Mouse (Mus musculus) yolk sac, embryonic 10.5 days (tissue): Measurements from ENCODE around the gene Gclc.
A peak's percentile ranks its signal among the peaks of the same experiment; 100 is the strongest.
"Not testable (repeated sequence)": the region's sequence is repeated elsewhere in the genome, so short reads cannot be mapped to it uniquely, and the experiment has no call there.

Source experiments
- DNase-seq: peaks from one replicate; pipeline ENCODE4 v3.0.0-alpha.2; 2017; ENCODE audit warnings: low spot score

The Gclc gene

DNA sequence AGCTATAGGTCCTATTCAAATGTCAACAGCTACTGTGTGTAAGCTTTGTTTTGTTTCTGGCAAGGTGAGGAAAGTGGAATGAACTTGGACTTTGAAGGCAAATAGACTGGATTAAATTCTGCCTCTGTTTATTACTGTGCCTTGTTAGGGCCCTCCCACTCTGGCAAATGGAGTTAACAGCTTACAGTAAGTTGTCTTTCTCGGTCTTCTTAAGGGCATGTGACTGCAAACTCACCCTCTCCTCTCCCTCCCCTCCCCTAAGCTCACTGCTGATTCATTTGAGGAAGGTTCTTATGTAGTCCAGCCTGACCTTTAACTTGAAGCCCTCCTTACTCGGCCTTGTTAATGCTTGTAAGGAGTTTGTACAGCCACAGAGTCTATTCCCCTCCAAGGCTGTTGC is 8.0 kb upstream of the Gclc start:
- no peak for DNase-seq

DNA sequence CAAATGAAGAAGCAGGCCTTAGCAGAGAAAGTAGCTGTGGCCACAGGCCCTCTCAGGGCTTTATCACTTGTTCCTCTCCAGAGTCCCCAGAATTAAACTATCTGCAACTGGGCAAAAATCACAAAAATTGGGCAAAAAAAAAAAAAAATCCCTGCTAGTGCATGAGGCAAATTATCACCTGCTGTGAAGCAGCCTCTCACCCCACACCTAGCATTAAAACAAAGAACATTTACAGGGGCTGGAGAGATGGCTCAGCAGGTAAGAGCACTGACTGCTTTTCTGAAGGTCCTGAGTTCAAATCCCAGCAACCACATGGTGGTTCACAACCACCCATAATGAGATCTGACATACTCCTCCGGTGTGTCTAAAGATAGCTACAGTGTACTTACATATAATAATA is 6.0 kb upstream of the Gclc start:
- not testable (repeated sequence) for DNase-seq

DNA sequence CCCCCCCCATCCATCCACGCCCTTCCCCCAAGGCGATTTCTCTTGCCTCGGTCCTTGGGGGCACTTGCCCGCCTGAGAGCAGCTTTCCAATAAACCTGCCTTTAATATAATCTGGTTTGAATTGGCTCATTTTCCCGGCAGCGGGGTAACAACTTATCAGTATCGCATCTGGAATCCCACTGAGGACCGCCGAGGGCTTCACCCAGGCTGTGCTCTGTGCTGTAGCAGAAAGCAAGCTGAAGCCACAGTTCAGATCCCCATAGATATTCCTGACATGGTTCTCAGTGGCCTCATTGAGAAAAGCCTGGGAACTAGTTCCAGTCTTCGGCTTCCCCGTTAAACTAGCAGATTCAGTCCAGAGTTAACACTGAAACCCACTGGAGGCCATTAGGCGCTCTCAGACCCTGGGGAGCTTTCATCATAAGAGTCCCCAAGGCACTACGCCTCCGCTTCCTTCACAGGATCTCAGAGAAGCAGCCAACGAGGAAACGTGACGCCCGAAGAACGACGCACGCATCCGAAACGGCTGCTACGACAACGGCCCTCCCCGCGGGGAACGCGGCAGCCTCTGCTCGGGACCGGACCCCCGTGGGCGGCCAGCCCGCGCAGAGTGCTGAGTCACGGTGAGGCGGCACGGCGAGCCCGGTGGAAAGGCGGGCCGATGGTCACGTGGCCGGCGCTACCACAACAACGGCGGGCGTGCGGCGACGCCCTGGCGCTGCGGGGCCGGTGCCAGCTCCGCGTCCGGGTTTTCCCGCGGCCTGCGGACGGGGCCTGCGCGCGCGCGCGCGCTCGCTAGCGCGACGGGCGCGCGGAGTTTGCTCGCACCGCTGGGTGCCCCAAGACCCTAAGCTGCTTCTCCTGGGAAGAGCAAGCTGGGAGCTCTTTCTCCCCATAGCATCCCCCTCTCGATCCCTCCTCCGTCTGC is 3.9 kb upstream of the Gclc start:
- DNase-seq = peak; percentile 89

DNA sequence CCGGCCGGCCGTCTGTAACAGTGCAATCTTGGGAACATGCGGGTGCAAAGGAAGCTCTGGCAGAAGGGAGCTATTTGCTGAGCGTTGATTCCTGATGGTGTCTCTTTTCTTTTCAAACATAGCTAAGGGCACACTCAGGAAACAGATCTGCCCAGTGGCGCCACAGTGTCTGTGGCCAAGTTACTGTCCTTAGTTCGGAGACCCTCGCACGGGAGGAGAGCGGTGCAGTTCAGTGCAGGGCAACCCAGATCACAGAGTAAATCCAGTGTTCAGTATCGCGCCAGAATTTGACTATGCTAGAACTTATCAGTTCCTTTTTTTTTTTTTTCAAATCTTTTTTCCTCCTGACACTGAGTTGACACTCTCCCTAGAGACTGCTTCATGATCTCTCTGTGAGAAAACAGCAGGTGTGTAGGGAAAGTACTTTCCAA is 3.2 kb upstream of the Gclc start:
- no peak for DNase-seq

DNA sequence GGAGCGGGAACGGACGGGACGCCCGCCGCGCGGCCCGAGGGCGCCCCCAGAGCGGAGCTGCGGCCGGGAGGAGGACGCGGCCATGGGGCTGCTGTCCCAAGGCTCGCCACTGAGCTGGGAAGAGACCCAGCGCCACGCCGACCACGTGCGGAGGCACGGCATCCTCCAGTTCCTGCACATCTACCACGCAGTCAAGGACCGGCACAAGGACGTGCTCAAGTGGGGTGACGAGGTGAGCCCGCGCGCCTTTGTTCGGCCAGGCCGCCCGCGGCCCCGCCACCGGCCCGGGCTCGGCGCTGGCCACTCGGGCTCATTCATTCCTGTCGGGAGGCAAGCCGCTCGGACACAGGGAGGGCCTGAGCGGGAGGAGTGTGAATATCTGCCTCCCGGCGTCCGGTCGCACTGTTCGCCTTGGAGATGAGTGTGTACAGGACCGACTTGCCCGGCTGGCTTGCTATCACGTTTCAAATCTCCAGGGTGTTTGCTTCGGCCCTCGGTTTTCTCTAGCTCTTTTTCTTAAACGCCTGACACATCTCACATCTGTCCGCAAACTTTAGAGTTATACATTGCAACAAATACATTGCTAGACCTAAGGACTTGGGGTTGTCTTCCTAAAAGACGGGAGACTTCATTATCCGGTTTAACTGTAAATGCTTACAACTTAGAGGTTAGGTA is 530 bp downstream of the Gclc start:
- peak; percentile 85 for DNase-seq

DNA sequence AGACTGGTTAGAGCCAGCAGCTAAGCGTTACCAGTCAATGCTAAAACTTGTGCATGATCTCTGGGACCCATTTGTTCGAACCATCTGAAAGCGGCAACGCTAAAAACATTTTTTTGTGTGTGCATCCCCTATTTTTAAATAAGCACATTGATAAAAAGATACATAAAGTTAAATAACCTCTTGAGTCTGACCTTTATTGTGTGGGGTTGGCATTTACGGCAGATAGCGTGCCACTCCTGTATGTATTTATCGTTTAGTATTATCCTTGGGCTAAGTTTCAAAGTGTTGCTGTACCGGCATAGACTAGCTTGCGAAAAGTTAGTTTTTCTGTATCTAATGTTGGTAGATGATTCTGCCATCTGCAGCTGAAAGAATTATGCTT is 1.1 kb downstream of the Gclc start:
- DNase-seq = no peak

DNA sequence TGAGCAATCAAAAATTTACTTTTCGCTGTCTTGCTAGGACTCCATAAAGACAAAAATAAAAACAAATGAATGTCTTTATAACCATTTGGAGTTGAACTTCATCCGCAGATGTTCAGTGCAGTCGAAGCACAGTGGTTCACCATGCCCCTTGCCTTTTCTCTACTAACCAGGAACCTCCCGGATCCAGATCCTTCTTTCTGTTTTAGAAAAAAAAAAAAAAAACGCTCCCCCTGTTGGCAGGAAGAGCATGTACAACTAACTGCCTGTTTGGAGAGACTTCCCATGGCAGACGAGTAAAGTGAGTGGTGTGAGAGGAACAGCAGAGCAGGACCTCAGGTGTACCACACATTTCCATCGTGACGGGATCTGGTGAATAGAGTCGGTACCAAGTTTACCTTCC is 1.7 kb downstream of the Gclc start:
- no peak for DNase-seq

DNA sequence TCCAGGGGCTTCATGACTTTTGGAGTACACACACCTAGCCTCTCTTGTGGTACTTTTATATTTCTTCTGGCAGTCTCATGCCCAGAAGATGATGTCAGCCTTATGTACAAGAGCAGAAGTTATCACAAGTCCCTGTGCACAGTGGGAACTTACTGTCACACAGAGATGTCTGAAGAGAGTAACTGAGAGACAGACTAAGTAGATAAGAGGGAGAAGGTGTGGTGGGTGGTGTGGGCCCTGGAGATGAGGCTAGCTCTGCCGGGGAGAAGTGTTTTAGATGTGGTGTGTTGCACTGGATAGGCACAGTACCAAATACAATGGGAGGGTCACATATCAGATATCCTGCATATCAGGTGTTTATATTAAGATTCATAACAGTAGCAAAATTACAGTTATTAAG is 3.0 kb downstream of the Gclc start:
- no peak for DNase-seq

DNA sequence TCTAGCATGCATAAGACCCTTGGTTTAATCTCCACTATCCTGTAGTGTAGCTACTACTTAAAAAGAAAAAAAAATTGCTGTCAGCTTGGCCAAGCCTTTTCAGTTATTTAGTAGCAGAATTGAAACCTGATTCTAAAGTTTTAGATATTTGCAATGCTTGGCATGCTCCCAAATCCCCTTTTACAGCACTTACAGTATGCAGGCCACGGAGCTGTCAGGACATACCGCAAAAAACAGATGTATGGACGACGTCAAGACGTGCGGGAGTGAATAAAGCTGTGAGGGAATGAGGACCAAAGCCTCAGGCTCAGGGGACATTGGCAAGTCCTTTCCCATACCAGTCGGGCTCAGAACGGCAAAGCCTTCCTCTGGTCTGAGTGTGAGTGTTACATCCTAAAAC is 4.1 kb downstream of the Gclc start:
- no peak for DNase-seq

DNA sequence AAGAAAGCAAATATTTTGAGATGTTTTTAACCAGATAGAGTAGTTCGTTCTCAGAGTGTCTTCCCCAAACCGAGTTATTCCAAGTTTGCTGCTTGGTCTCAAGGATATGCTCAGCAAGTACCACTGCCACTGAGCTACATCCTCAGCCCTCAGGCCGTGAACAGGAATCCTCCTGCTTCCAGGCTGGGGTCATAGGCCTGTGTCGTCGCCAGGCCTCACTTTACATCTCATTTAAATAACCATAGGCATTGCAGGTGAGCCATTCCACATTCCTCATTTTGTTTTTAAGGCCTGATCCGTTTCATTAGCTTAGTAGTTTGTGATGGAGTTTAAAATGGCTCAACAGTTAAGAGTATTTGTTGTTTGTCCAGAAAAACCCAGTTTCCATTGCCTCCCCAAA is 4.8 kb downstream of the Gclc start:
- no peak for DNase-seq

DNA sequence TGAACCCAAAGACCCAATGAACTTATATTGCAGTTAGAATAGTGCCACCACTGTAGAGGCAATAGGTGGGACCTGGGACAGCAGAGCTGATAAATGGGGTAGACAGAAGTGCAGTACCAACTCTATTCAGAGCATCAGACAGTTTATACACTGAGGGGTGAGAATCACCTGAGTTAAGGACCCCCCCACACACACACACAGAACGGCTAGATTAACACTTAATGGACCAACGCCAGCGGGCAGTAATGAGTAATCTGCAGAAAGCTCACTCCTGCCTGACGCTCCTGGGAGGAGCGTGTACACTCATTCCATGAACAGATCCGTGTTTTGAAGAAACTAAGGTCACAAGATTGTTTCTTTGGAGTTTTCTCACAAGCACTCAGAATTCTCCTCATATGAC is 5.4 kb downstream of the Gclc start:
- DNase-seq = no peak

DNA sequence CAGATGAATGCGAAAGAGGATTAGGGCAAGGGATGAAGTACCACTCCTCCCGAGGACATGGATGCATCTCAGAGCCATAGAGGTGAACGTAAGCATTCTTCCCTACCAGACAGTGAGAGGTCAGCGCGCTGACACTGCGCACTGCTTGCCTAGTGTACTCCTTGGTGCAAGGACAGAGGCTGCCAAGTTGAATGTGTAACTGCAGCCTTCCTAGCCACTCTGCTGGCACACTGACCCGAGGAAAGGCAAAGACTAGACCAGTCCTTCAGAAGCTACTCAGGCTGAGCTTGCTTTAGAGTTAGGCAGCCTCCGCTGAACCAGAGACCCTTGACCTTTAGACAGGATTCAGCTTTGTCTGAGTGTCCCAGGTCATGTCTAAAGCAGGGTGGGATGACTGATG is 11.9 kb downstream of the Gclc start:
- DNase-seq = no peak

DNA sequence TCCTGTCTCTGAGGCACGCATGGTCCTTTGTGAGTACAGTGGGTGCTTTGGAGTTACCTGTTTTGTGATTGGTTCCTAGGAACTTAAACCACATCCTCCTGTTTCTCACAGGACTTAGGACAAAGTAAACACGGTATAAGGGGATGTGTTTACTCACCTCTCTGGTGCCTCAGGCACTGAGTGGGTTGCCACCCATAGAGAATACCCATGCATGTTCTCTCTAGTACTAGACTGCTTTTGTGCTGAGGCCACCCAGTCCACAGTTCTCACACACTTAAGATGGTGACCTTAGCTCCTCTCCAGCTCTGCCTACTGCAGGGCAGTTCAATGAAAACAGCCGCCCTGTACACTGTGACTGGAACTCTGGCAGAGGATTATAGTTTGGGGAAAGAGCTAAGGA is 12.4 kb downstream of the Gclc start:
- no peak for DNase-seq

DNA sequence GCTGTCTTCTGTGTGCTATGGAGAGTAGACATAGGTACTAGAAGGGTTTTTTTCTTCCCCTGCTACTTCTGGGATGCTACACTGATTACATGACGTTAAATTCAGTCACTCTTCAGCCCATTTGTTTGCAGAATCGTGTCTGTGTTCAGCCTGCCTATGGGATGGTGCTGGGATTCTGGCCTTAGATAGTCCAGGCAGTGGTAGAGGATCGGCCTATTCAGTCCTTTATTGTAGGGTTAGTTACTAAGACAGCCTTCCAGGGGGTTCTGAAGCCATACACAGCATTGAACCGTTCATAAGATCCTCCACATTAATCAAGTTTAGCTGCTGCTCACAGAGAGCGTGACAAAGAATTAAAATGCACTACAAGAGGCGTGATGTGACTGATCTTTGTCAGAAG is 16.6 kb downstream of the Gclc start:
- no peak for DNase-seq

DNA sequence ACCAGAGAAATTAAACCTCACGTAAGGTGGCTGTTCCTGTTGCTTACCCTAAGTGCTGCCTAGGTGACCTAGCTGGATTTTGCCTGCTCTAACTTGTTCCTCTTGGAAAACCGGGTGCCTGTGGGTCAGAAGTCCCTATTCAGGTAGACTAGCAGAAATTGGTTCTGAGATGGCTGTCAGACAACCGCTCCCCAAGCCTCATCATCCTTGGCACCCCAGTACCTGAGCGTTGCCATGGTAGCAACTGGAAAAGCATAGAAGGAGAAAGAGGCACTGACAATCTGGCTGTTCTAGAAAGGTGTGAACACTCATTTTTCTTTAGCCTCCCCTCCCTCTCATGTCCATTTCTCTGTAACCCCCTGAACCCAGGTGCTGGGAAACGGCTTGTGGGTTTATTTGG is 17.0 kb downstream of the Gclc start:
- no peak for DNase-seq

DNA sequence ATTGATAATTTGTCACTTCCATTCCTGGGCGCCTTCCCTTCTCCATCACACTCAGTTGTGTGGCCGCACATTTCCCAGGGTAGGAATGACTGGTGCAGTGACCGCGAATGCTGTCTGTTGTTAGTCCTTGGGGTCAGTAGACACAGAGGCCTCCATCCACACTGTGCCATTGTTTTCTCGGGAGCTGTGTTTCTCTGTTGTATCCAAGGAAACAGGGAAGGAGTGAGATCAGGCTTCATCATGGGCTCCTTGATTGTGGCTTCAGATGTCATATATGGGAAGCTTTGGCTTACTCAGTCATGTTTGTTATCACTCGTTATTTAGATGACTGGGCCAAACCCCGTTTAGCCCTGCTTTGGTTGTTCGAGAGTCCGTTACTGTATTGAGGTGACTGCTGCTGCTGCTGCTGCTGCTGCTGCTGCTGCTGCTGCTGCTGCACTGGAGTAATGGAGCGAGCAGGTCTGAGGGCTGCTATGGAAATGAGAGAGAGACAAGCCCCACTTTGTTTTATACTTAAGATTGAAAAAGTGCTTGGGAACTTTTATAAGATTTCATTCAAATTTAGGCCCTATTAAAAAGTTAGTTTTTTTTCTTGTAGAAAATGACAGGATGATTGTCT is 17.5 kb downstream of the Gclc start:
- DNase-seq = no peak

DNA sequence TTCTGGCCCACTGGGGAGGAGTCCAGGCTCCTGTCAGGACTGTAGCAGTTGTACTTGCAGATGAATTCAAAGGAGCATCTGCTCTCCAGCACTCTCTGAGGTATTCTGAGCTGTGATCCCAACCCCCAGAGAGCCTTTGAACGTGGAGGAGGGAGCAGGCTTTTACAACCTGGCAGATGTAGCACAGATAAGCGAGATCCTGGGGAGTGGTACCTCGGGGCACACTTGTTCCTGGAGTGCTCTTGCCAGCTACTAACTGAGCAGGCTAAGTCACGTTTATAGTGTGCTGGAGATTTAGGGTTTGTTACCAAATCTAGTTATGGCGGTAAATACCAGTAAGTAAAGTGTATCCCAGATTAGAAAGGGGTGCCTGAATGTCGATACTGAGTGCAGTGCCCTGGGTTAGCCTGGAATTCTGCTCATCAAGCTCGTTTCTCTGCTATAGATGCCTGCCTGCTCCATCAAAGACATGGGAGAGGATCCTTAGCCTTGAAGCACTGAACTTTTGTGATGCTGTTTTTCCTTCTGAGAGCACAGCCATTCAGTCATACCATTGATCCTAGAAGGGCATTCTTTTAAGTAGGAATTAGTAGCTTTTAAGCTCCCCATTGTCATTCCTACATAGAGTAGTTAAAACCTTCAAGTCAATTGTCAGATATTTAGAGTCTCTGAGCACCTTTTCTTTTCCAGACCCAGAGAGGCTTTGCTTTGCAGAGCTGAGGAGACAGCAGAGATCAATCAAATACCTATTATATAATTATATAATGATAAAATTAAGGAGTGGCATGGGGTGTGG is 22.6 kb downstream of the Gclc start:
- no peak for DNase-seq

DNA sequence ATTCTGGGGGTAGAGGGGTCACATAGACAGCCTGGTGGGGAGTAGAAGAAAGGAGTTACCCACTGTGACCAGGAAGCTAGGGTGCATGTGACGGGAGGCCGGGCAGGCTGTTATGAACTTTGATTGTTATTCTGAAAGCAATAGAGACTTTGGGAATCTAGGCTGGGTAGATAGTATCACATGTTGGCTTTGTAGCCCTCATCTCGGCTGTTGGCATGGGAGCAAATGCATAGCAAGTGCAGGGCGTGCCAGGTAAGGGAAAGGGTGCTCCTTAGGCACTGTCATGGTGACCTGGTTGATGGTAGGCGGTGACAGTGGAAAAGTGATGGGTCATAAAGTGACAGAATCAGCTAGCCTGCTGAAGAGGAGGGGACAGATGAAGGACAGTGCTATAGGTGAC is 23.3 kb downstream of the Gclc start:
- no peak for DNase-seq

DNA sequence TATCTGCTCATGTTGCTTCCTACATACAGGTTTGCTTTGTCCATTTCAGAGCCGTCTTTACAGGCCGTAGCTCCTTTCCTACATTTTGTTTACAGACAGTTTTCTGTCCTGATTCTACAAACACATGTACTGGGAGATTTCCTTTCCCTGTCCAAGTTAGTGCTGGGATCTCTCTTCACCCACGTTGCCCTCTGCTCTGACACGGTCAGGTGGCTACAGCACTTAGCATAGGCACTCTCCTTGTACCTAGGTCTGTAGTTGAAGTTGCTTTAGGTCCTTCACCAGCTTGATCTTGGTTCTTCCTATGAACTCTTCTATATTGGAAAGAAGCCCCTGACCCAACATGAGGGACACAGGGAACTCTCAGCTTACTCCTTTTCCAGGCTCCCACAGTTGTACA is 25.4 kb downstream of the Gclc start:
- no peak for DNase-seq

DNA sequence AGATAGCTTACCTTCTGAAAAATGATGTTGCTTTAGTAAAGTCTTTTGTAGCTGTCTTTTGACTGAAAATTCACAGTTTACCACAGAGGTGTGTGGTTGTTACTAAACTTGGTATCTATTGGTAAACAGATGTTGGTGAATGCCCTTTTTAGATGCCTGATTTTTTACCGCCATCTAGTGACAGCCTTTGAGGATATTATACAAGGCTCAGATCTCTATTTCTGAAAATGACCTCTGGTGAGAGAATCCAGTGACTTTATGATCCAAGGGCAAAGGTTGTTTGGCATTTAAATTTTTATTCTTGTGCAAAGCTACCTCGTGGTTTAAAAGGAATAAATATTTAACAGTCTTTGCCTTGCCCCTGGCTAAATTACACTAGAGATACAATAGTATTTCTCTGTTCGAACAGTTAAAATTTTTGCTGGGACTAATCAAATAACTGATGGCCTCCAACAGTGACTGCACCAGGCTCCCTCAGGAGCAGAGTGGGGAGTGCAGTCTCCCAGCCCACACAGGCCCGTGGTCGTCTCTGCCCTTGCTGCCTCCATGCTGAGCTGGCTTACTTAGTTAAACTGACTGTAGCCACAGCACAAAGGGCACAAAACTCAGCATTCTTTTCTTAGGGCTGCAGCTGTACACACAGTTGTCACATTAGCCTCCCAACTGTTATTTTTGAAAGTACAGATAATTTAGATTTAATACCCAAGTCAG is 27.3 kb downstream of the Gclc start:
- DNase-seq = peak; percentile 72

DNA sequence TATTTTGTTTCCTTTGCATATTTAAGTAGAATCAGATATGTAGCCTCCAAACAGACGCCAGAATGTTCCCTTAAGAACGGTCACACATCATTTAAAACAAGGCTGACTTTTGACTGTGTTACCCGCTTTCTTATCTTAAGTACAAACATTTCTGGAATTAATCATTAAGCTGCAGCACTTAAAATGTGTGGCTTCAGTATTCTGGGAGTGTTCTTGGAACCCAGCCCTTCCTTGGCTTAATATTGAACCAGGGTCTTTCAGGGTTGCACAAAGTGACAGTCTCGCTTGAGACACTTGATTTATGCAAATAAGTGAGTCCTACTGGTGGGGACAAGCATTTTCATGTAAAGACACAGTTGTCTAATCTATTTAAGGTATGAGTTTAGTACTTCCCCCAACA is 27.9 kb downstream of the Gclc start:
- DNase-seq = peak; percentile 66

DNA sequence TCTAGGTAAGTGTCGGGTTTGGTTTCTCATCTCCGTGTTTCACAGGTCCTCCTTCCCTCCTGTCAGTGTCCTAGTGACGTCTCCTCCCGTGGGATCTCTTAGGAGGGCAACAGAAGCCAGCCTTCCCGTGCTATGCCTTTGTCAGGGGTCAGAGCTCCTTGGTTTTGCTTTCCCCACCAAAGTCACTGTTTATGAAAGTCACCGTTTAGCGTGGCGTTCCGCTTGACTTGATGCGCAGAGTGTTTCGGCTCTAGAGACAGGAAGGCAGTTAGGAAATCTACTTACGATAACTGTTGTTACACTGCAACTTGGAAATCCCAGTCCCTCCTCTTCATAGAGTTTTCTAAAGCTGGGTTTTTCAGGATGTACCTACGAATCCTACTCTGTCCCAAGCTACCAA is 28.7 kb downstream of the Gclc start:
- no peak for DNase-seq
